Mouse (Mus musculus): ENCODE data around the gene Pde4d. TPM values are rescaled to one million over a fixed set of nuclear protein-coding genes. Genes with fewer than 3 reads are reported as not detected.

Pde4d gene
- total and polyA plus RNA-seq, 3 experiments, result 18.5 to 18.8 TPM; not detected in 1

DNA sequence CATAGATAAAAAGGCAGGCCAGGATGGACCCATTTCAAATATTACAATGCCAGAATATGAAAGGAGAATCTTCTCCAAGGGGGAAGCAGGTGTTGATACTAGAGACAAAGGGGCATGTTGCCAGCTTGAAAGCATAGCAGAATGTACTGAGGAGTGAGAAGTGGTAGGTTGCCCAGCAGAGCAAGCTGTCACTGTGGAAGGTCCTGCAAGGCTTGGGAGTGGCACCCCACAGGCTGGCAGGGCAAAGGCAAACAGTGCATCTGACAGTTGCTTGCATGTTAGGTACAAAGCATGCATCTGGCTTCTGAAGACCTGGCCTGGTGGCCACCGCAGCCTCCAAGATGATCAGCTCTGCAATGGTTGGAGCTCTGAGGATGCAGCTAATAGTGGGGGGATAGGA, 384.4 kb downstream of the Pde4d start:
- H3K9ac ChIP-seq (ENCODE audit: control insufficient read depth, low read depth, low read length, poor library complexity, severe bottlenecking), result no peak overlapping the region
- no peak overlapping the region for H3K4me3 ChIP-seq (ENCODE audit: control insufficient read depth in 1 of 2, insufficient read depth in 1 of 2, low read depth in 2 of 2, low read length in 2 of 2)
- no peaks in the 10 kb centered on the region for H3K9me3 ChIP-seq (replicated peaks; ENCODE audit: insufficient read depth, low read length)
- H3K27ac ChIP-seq (ENCODE audit: control insufficient read depth, low read depth, low read length), result no peak overlapping the region
- no peaks in the 10 kb centered on the region for H3K79me2 ChIP-seq (ENCODE audit: control insufficient read depth, insufficient read depth, low read length, poor library complexity)
- H3K4me1 ChIP-seq (ENCODE audit: control insufficient read depth in 1 of 2, insufficient read depth in 2 of 2, low read length in 2 of 2), result no peaks in the 10 kb centered on the region
- TF ChIP-seq MYC (IDR thresholded peaks at IDR 0.05; ENCODE audit: low read depth, low read length) (no peak), CHD1 (IDR thresholded peaks at IDR 0.05; ENCODE audit: low read depth, low read length) (no peak), TCF12 (IDR thresholded peaks at IDR 0.05; ENCODE audit: low read depth, low read length) (no peak), JUND (IDR thresholded peaks at IDR 0.05; ENCODE audit: low read depth, low read length) (no peak), UBTF (IDR thresholded peaks at IDR 0.05; ENCODE audit: borderline replicate concordance, insufficient read depth, low read depth, low read length) (no peak), TAL1 (IDR thresholded peaks at IDR 0.05; ENCODE audit: low read length) (no peak), ZMIZ1 (IDR thresholded peaks at IDR 0.05; ENCODE audit: low read depth, low read length) (no peak), KAT2A (conservative IDR thresholded peaks at IDR 0.05; ENCODE audit: low read depth, low read length) (no peak), ZNF384 (IDR thresholded peaks at IDR 0.05; ENCODE audit: low read depth, low read length) (no peak), ELF1 (IDR thresholded peaks at IDR 0.05; ENCODE audit: low read depth, low read length) (no peak), POLR2AphosphoS2 (IDR thresholded peaks at IDR 0.05; ENCODE audit: low read length) (no peak)
- no peaks in the 10 kb centered on the region for H3K36me3 ChIP-seq (ENCODE audit: control insufficient read depth in 1 of 2, insufficient read depth in 2 of 2, low read length in 2 of 2)
- no peak for DNase-seq (ENCODE audit: low read depth, low spot score)
- H3K27me3 ChIP-seq (ENCODE audit: control insufficient read depth in 1 of 2, insufficient read depth in 2 of 2, low read length in 2 of 2), result no peaks in the 10 kb centered on the region; a peak in 1 of 4 replicates

DNA sequence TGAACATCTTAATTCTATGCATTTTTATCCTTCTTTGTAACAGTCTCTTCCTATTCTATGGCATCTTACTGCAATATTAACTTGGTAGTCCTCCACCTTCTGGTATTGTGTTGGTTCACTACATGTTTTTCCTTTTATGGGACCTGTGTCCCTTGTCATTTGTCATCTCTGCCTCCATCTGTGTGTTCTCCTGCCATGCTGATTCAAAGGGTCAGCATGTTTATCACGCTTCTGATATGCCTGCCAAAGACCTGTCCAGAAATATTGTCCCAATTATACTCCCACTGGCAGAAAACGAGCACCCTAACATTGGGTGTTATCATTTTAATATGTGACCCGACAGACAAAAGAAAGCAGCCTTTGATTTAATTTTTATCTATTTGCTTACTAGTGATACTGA, 386.6 kb downstream of the Pde4d start:
- no peaks in the 10 kb centered on the region for H3K36me3 ChIP-seq (ENCODE audit: control insufficient read depth in 1 of 2, insufficient read depth in 2 of 2, low read length in 2 of 2)
- no peaks in the 10 kb centered on the region for H3K79me2 ChIP-seq (ENCODE audit: control insufficient read depth, insufficient read depth, low read length, poor library complexity)
- H3K27me3 ChIP-seq (ENCODE audit: control insufficient read depth in 1 of 2, insufficient read depth in 2 of 2, low read length in 2 of 2), result no peaks in the 10 kb centered on the region; a peak in 1 of 4 replicates
- TF ChIP-seq MEF2A (IDR thresholded peaks at IDR 0.05; ENCODE audit: extremely low read depth, insufficient replicate concordance, low read depth, low read length, poor library complexity, severe bottlenecking) (no peak), TAL1 (IDR thresholded peaks at IDR 0.05; ENCODE audit: low read length) (no peak), RAD21 (IDR thresholded peaks at IDR 0.05; ENCODE audit: low read depth, low read length) (no peak), EP300 (IDR thresholded peaks at IDR 0.05; ENCODE audit: low read depth in 1 of 2, low read length in 2 of 2) (no peak), CHD2 (IDR thresholded peaks at IDR 0.05; ENCODE audit: low read length) (no peak)
- H3K9me3 ChIP-seq (replicated peaks; ENCODE audit: insufficient read depth, low read length), result no peaks in the 10 kb centered on the region
- no peak overlapping the region for H3K9ac ChIP-seq (ENCODE audit: control insufficient read depth, low read depth, low read length, poor library complexity, severe bottlenecking)
- no peak overlapping the region for H3K4me3 ChIP-seq (ENCODE audit: control insufficient read depth in 1 of 2, insufficient read depth in 1 of 2, low read depth in 2 of 2, low read length in 2 of 2)
- H3K4me1 ChIP-seq (ENCODE audit: control insufficient read depth in 1 of 2, insufficient read depth in 2 of 2, low read length in 2 of 2), result no peaks in the 10 kb centered on the region
- no peak for DNase-seq (ENCODE audit: low read depth, low spot score)
- H3K27ac ChIP-seq (ENCODE audit: control insufficient read depth, low read depth, low read length), result no peak overlapping the region

DNA sequence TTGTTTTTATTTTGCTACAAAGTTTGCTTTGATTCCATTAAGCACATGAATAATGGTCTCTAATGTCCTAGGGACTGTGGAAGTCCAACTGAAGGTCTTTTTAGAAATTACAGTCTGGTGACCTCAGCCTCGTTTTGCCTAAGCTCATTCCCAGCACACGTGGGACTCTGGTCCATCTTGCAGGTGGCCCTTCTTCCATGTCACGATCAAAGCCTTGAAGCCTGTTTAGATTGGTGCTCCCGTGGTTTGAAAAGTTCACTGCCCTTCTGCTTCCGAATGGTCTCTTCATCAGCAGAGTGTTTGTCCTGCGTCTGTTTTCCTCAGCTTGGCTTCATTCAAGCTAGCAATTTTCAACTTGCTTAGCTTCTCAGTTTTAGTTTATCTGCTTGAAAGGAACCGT, 389.4 kb downstream of the Pde4d start:
- no peak overlapping the region for H3K9ac ChIP-seq (ENCODE audit: control insufficient read depth, low read depth, low read length, poor library complexity, severe bottlenecking)
- no peaks in the 10 kb centered on the region for H3K36me3 ChIP-seq (ENCODE audit: control insufficient read depth in 1 of 2, insufficient read depth in 2 of 2, low read length in 2 of 2)
- H3K9me3 ChIP-seq (replicated peaks; ENCODE audit: insufficient read depth, low read length), result no peaks in the 10 kb centered on the region
- TF ChIP-seq HCFC1 (IDR thresholded peaks at IDR 0.05; ENCODE audit: low read depth, low read length), result no peak
- no peak for TF ChIP-seq MYB (IDR thresholded peaks at IDR 0.05; ENCODE audit: low read depth, low read length)
- TF ChIP-seq TAL1 (IDR thresholded peaks at IDR 0.05; ENCODE audit: low read length), result no peak
- TF ChIP-seq MEF2A (IDR thresholded peaks at IDR 0.05; ENCODE audit: extremely low read depth, insufficient replicate concordance, low read depth, low read length, poor library complexity, severe bottlenecking), result no peak
- TF ChIP-seq GABPA (IDR thresholded peaks at IDR 0.05; ENCODE audit: low read depth, low read length), result no peak
- no peak overlapping the region for H3K4me3 ChIP-seq (ENCODE audit: control insufficient read depth in 1 of 2, insufficient read depth in 1 of 2, low read depth in 2 of 2, low read length in 2 of 2)
- no peaks in the 10 kb centered on the region for H3K79me2 ChIP-seq (ENCODE audit: control insufficient read depth, insufficient read depth, low read length, poor library complexity)
- no peaks in the 10 kb centered on the region; a peak in 1 of 4 replicates for H3K27me3 ChIP-seq (ENCODE audit: control insufficient read depth in 1 of 2, insufficient read depth in 2 of 2, low read length in 2 of 2)
- no peaks in the 10 kb centered on the region for H3K4me1 ChIP-seq (ENCODE audit: control insufficient read depth in 1 of 2, insufficient read depth in 2 of 2, low read length in 2 of 2)
- no peak overlapping the region for H3K27ac ChIP-seq (ENCODE audit: control insufficient read depth, low read depth, low read length)
- no peak for DNase-seq (ENCODE audit: low read depth, low spot score)

Data from MEL (cell line).